Mouse (Mus musculus): ENCODE measurements around the gene Styx.

DNA sequence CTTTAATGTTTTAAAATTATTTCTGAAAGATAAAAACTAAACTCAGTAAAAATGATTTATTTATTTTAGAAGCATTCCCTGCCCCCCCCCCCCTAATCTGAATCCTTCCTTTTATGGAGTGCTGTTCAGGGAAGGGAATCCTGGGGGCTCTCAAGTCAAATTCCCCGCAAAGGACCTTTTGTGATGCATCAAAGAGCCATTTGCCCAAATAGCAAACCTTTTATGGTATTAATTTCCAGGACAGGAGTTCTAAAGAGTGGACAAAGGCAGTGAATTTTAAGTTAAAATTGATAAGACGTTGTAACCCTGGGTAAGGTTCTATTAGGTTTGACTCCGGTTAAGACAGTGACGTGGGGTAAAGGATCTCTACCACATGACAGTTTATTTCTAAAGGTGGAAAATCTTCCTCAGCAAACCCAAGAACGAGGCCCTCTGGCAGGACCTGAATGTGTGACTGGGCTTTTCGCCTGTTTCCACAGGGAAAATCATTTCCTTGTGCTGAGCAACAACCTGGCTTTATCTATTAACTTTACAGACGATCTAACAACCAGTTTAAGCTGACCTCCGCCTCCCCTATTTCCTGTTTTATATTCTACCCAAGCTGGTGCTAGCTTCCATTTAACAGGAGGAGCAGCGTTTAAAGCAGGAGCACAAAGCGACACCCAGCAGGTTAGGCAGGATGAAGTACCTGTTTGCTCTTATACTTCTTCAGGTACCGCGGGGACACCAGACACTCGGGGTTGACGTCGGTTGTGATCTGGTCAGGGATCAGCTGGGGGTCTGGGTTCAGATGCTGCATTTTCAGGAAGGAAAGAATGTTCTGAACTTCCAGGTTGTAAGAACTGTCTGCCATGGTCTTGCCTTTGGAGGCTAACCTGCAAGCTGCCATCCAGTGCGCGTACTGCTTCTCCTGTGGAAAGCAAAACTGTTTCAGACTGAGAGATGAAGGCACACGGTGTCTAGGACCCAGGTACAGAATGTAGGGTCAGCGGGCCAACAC is 113.4 kb downstream of the Styx start:
- no peak for TF ChIP-seq GATA1 (IDR thresholded peaks at IDR 0.05; ENCODE audit: low read length)
- TF ChIP-seq TAL1 (IDR thresholded peaks at IDR 0.05; ENCODE audit: low read length), result no peak
